Mouse (Mus musculus) kidney, adult 18-20 months (tissue): Measurements from ENCODE around the gene Rasal2.
A peak's percentile ranks its signal among the peaks of the same experiment; 100 is the strongest.

Experiments
- DNase-seq: peaks from one replicate; pipeline ENCODE4 v3.0.0; 2021

The Rasal2 gene

GRCm38 (mm10) chr1:157323091-157323490 is 89.3 kb downstream of the Rasal2 start:
- DNase-seq = no peak

- DNase-seq = no peak
Observed at GRCm38 (mm10) chr1:157318896-157319295, 93.5 kb downstream of the Rasal2 start.

GRCm38 (mm10) chr1:157301266-157301665 is 111.1 kb downstream of the Rasal2 start:
- DNase-seq = no peak

GRCm38 (mm10) chr1:157299559-157299958 is 112.8 kb downstream of the Rasal2 start:
- no peak for DNase-seq

GRCm38 (mm10) chr1:157298990-157299389 is 113.4 kb downstream of the Rasal2 start:
- no peak for DNase-seq

- no peak for DNase-seq
Observed at GRCm38 (mm10) chr1:157297137-157297536, 115.3 kb downstream of the Rasal2 start.

- no peak for DNase-seq
Observed at GRCm38 (mm10) chr1:157295868-157296267, 116.5 kb downstream of the Rasal2 start.

GRCm38 (mm10) chr1:157290173-157290572 is 122.2 kb downstream of the Rasal2 start:
- DNase-seq = no peak

- no peak for DNase-seq
Observed at GRCm38 (mm10) chr1:157289251-157289650, 123.1 kb downstream of the Rasal2 start.

GRCm38 (mm10) chr1:157286561-157286960 is 125.8 kb downstream of the Rasal2 start:
- DNase-seq = peak; percentile 55

- DNase-seq = no peak
Observed at GRCm38 (mm10) chr1:157285366-157285765, 127.0 kb downstream of the Rasal2 start.

- DNase-seq = no peak
Observed at GRCm38 (mm10) chr1:157280781-157281180, 131.6 kb downstream of the Rasal2 start.

GRCm38 (mm10) chr1:157275672-157276307 is 136.6 kb downstream of the Rasal2 start:
- DNase-seq = no peak

- no peak for DNase-seq
Observed at GRCm38 (mm10) chr1:157267894-157268293, 144.5 kb downstream of the Rasal2 start.

- DNase-seq = no peak
Observed at GRCm38 (mm10) chr1:157256562-157256961, 155.8 kb downstream of the Rasal2 start.

GRCm38 (mm10) chr1:157255776-157256175 is 156.6 kb downstream of the Rasal2 start:
- no peak for DNase-seq

- peak; percentile 25 for DNase-seq
Observed at GRCm38 (mm10) chr1:157253600-157254490, 158.6 kb downstream of the Rasal2 start.

GRCm38 (mm10) chr1:157248112-157248511 is 164.3 kb downstream of the Rasal2 start:
- no peak for DNase-seq

- DNase-seq = no peak
Observed at GRCm38 (mm10) chr1:157247341-157247740, 165.1 kb downstream of the Rasal2 start.

- no peak for DNase-seq
Observed at GRCm38 (mm10) chr1:157246779-157247178, 165.6 kb downstream of the Rasal2 start.

GRCm38 (mm10) chr1:157244453-157244790 is 168.0 kb downstream of the Rasal2 start:
- DNase-seq = no peak

- no peak for DNase-seq
Observed at GRCm38 (mm10) chr1:157243576-157244452, 168.6 kb downstream of the Rasal2 start.

GRCm38 (mm10) chr1:157239687-157240086 is 172.7 kb downstream of the Rasal2 start:
- no peak for DNase-seq
